Mouse (Mus musculus) brain, adult 2 months (tissue): Measurements from ENCODE around the gene Grk6.
"Not testable (repeated sequence)": the region's sequence is repeated elsewhere in the genome, so short reads cannot be mapped to it uniquely, and the experiment has no call there.

Experiments used
- DNase-seq: peaks from one replicate; pipeline ENCODE4 v3.0.0; 2011; ENCODE audit warnings: low read depth, low spot score

The Grk6 gene

GRCm38 (mm10) chr13:55426613-55427012, 18.3 kb upstream of the Grk6 start, which contains the start of gene F12:
TSS of gene F12 (minus strand) at chr13:55426793.
- DNase-seq: no peak

DNA sequence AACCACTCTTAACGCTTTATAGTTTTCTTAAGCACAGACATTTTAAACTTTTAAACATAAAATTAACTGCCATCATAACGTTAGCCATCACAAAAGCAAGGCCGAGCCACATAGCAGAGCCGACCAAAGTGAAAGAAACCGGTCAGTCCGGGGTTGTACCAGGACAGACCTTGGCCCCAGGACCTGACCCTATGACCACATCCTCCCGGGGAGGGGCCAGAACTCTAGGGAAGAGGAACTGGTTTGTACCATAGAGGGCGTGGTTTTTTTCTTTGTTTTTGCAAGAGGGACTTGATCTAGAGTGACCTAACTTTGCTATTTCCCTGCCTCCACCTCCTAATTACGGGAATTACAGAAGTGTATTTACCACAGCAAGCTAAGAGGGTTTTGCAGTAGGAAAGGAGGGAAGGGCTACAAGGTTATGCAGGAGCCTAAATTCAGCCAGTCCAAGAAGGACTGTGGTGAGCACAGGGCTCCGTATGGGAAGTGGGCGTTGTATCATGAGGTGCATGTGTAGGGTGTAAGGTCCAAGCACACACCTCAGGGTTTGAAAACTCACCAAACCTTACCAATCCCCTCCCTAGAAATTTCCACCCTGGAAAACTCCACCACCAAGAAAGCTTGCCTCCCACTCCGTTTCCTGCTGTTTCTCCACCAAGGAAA, 15.5 kb upstream of the Grk6 start:
- DNase-seq: no peak

DNA sequence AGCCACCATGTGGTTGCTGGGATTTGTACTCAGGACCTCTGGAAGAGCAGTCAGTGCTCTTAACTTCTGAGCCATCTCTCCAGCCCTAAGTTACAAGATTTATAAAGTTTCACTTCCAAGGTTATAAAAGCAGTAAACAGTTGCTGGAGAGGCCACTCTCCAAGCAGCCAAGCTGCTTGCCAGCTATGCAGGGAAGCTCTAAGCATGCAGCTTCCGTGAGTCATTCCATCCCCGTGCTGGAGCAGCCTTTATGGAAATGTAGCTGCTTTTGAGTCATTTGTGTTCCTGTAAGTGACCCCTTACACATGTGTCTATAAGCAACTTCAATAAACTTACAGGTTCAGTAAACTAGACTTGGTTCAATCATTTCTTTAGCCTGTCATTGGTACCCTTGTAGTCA, 14.3 kb upstream of the Grk6 start:
- DNase-seq: no peak

GRCm38 (mm10) chr13:55431889-55432685, 12.8 kb upstream of the Grk6 start:
- no peak for DNase-seq

GRCm38 (mm10) chr13:55437111-55437629, 7.7 kb upstream of the Grk6 start:
- not testable (repeated sequence) for DNase-seq

DNA sequence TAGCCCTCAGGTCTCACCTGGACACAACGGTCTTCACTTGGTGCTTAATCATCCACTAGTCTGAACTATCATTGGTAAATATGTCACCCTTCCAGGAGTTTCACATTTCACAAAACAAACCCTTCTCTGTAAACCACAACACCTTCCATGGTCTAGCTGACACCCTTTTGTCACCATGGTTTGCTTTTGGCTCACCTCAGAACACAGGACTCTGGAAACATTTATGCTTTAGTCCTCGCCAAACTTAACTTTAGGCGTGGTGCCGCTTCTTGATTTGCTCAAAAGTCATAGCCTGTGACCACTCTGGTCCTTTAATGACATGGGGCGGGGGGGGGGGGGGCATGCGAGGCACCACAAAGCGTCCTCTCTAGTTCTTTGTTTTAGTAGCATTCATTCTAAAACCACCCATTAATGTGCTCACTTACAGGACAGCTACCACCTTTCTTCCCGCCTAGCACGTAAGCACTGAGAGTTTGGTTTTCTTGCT, 1.0 kb upstream of the Grk6 start:
- no peak for DNase-seq

GRCm38 (mm10) chr13:55444286-55444936, 461 bp upstream of the Grk6 start:
- no peak for DNase-seq

GRCm38 (mm10) chr13:55445361-55446091, 654 bp downstream of the Grk6 start:
- DNase-seq: no peak

DNA sequence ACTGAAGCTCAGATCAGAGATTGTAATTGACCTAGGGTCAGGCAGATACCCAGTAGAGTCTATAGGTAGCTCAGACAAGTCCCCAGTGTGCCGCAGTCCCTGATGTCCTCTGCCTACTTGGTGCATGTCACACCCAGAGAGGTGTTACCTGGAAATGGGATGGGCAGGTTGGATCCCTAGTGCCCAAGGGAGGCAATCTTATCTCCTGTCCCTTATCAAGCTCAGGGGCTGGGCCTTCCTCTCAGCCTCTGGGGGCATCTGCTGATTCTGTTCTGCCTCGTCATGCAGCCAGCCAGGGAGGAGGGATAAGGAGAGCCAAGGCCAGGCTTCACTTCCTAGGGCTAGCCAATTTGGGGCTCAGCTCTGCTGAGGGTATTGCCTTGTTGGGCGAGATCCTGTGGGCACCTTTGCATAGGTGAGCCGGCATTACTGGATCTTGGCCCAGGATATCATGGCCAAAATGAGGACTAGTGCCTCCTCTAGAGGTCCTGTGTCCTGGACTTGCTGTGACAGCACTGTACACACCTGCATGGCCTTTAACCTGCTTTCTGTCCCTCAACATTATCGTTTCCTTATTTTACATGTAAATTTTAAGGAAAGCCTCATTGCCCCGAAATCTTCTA, 1.7 kb downstream of the Grk6 start:
- DNase-seq: no peak

DNA sequence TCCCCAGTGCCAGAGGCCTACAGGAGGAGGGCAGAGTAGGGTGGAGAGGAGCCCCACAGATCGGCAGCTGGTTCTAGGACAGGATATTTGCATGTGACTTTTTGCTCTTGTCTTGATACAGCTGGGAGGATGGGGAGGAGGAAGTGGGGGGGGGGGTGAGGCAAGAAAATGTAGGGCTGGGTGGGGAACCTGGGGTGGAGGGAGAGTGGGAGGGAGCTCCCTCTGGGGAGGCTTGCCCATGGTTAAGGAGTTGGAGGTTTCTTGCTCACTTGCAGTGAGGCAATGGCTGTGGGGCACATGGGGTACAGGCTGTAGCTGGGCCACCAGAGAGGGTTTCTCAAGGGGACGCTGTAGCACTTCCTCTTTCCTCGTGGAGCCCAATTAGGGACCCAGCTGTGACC, 2.7 kb downstream of the Grk6 start:
- no peak for DNase-seq

GRCm38 (mm10) chr13:55448131-55448530, 3.3 kb downstream of the Grk6 start:
- DNase-seq: no peak

DNA sequence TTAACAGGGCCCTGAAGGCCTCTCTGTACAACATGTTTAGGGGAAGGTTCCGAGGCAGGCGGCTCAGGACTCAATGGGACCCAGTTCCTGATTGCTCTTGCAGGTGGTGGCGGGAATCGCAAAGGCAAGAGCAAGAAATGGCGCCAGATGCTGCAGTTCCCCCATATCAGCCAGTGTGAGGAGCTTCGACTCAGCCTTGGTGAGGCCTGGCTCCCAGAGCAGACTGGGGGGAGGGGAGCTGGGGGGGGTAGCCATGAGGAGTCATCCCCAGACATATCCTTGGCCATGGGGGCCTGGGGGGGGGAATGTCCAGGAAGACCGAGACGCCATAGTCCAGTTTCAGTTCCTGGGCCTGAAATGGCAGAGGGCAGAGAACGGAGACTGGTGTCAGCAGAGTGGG, 4.3 kb downstream of the Grk6 start:
- no peak for DNase-seq

DNA sequence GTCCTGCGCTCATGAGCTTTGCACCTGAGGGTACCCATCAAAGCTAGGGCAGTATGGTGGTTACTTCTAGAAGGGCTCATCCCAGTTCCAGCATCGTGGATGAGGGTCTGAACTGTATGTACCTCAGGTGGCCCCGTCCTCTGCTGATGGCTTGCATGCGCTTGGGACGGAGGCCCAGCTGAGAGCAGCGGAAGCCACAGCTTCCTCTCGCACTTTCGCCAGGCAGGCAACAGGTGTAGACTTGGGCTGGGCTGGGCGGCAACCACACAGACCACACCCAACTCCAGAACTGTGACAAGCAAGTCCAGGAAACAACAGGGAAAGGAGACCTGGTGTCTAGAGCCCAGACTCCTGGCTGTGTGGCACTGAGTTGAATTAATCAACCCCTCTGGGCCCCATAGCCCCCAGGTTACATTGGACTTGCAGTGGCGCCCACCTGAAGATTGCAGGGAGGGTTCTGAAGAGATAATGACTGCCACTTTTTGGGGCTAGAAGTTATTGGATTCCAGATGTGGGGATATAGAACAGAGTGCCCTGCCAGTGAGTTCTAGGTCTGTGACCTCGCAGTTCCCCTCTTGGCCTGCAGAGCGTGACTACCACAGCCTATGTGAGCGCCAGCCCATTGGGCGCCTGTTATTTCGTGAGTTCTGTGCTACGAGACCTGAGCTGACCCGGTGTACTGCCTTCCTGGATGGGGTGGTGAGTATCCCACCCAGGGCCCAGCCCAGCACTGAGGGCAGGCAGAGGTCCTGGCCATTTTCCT, 5.0 kb downstream of the Grk6 start:
- no peak for DNase-seq

DNA sequence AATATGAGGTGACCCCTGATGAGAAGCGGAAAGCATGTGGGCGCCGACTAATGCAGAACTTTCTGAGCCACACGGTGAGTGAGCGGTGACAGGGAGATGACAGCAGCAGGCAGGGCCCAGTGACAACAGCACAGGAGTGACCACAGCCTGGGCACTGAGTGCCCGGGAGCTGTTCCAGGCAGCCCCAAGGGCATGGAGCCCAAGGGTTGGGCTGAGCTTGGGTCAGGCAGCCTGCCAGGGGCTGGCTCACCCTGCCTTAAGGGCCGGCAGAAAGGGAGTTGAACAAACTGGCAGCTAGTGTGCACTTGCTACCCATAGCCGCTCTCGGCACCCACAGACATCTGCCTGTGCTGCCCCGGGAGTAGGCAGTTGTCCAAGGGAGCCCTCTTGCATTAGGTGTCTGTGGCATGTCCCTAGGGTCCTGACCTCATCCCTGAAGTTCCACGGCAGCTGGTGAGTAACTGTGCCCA, 5.7 kb downstream of the Grk6 start:
- peak; percentile 74 for DNase-seq

- no peak for DNase-seq
Measured at GRCm38 (mm10) chr13:55451296-55451695, 6.4 kb downstream of the Grk6 start.

GRCm38 (mm10) chr13:55451785-55452549, 7.1 kb downstream of the Grk6 start:
- no peak for DNase-seq

DNA sequence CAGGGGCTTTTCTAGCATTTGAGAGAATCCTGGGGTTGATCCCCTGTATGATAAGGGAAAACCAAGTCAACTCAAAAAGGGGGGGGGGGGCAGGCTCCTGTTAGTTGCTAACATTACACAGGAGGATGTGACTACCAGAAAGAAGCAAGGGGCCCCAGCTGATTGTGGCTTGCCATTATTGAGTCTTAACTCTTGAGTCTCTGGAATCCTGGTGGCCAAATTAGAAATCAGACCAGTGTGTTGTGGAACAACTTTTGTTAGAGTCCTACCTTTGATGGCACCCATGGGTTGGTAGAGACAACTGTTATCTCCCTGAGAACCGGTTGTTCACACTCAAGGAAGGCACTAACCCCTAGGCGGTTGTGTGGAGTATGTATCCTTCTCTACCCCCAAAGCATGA, 18.1 kb downstream of the Grk6 start:
- no peak for DNase-seq

GRCm38 (mm10) chr13:55463399-55464026, 18.6 kb downstream of the Grk6 start:
- DNase-seq: no peak
